Mouse (Mus musculus) hindbrain, embryonic 14.5 days (tissue): ENCODE results near the gene Pcsk6. TPM values are rescaled to one million over a fixed set of nuclear protein-coding genes. Genes with fewer than 3 reads are reported as not detected.

Experiments
- ATAC-seq: fragments of 200-750 bp; cut with Nextera tagmentation; 2 replicates; pipeline ENCODE4 v1.8.0; 2017; ENCODE audit warnings: moderate number of reproducible peaks, mild to moderate bottlenecking, moderate TSS enrichment, moderate library complexity; ENCODE audit not compliant: low FRiP score
- DNase-seq: peaks from one replicate; pipeline ENCODE4 v3.0.0-alpha.2; 2015; ENCODE audit warnings: low spot score
- H3K27ac ChIP-seq: fragments of 300-500 bp; sonication (generic); 2 replicates; pipeline ENCODE4 v1.5.1; 2014; ENCODE audit warnings: mild to moderate bottlenecking, moderate library complexity
- H3K27me3 ChIP-seq: fragments of 300-500 bp; sonication (generic); 2 replicates; pipeline ENCODE4 v1.6.1; 2014; ENCODE audit warnings: mild to moderate bottlenecking, low read length, mixed read lengths; ENCODE audit not compliant: control insufficient read depth, insufficient read depth
- H3K36me3 ChIP-seq: fragments of 300-500 bp; sonication (generic); replicated peaks from 2 replicates; pipeline ENCODE4 v1.6.1; 2014; ENCODE audit not compliant: control insufficient read depth, insufficient read depth
- H3K4me1 ChIP-seq: fragments of 300-500 bp; sonication (generic); replicated peaks from 2 replicates; pipeline ENCODE4 v1.6.1; 2014; ENCODE audit warnings: antibody characterized with exemption, low read length, mixed read lengths; ENCODE audit not compliant: control insufficient read depth, insufficient read depth
- H3K4me2 ChIP-seq: fragments of 300-500 bp; sonication (generic); replicated peaks from 2 replicates; pipeline ENCODE4 v1.6.1; 2014; ENCODE audit warnings: mild to moderate bottlenecking, moderate library complexity
- H3K4me3 ChIP-seq: fragments of 300-500 bp; sonication (generic); replicated peaks from 2 replicates; pipeline ENCODE4 v1.5.1; 2014; ENCODE audit warnings: mild to moderate bottlenecking, low read length
- H3K9ac ChIP-seq: fragments of 300-500 bp; sonication (generic); 2 replicates; pipeline ENCODE4 v1.6.1; 2014
- H3K9me3 ChIP-seq: fragments of 300-500 bp; sonication (generic); 2 replicates; pipeline ENCODE4 v1.6.1; 2016; ENCODE audit warnings: low read length; ENCODE audit not compliant: control insufficient read depth
- WGBS: fragments of 180-500 bp; shearing (Covaris S2); extraction: QIAGEN DNeasy Blood & Tissue Kit; methylation state at CpG from one replicate; pipeline ENCODE4 v1.1.7; 2014; 5-methylcytosine and 5-hydroxymethylcytosine counted together
- polyA plus RNA-seq: library from polyadenylated mRNA; unstranded; fragments of >200 nt; fragmentation: Nextera tagmentation; extraction: Ambion mirVana; gene quantifications from 2 replicates; pipeline ENCODE4 v1.2.1, GENCODE M21; 2014

Pcsk6 gene
- polyA plus RNA-seq, 1 experiment from 2014 or later: 1.9 TPM

GRCm38 (mm10) chr7:65977977-65978376 lies 116.4 kb downstream of the Pcsk6 start:
- H3K9me3 ChIP-seq: no peaks in the 10 kb centered on the region
- no peak overlapping the region for H3K4me2 ChIP-seq
- no peaks in the 10 kb centered on the region for H3K27me3 ChIP-seq
- H3K27ac ChIP-seq: no peak overlapping the region
- H3K4me3 ChIP-seq: no peak overlapping the region
- 86% methylated on average over 11 of the region's 11 CpGs for WGBS
- no peak overlapping the region for H3K9ac ChIP-seq
- H3K36me3 ChIP-seq: no peaks in the 10 kb centered on the region
- ATAC-seq (no peak), DNase-seq (no peak)
- no peaks in the 10 kb centered on the region for H3K4me1 ChIP-seq

- Histone ChIP-seq H3K9me3 (no peaks in the 10 kb centered on the region), H3K4me2 (no peak overlapping the region), H3K4me3 (no peak overlapping the region), H3K27me3 (no peaks in the 10 kb centered on the region), H3K27ac (no peak overlapping the region), H3K36me3 (no peaks in the 10 kb centered on the region), H3K9ac (no peak overlapping the region), H3K4me1 (no peaks in the 10 kb centered on the region)
- DNase-seq (no peak), ATAC-seq (no peak)
- 84% methylated on average over 11 of the region's 11 CpGs for WGBS
Measured at GRCm38 (mm10) chr7:65978996-65979823, 117.7 kb downstream of the Pcsk6 start.

DNA sequence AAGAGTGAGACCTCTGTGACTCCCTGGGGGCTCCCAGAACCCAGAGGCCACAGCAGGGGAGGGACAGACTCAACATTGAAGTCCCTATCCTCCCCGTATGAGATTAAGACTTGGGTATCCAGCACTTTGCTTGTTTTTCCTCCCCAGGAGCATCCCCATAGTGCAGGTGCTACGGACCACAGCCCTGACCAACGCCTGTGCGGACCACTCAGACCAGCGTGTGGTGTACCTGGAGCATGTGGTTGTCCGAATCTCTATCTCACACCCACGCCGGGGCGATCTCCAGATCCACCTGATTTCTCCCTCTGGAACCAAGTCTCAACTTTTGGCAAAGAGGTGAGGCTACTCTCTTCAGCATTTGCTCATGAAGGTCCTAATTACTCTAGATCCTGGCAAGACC lies 118.5 kb downstream of the Pcsk6 start:
- H3K9me3 ChIP-seq: no peaks in the 10 kb centered on the region
- no peak overlapping the region for H3K4me2 ChIP-seq
- no peaks in the 10 kb centered on the region for H3K27me3 ChIP-seq
- no peak overlapping the region for H3K9ac ChIP-seq
- DNase-seq (no peak), ATAC-seq (no peak)
- H3K36me3 ChIP-seq: no peaks in the 10 kb centered on the region
- no peaks in the 10 kb centered on the region for H3K4me1 ChIP-seq
- 92% methylated on average over 9 of the region's 9 CpGs for WGBS
- no peak overlapping the region for H3K27ac ChIP-seq
- H3K4me3 ChIP-seq: no peak overlapping the region

GRCm38 (mm10) chr7:65982057-65982456 lies 120.5 kb downstream of the Pcsk6 start:
- WGBS: 61% methylated on average over 3 of the region's 3 CpGs
- H3K27me3 ChIP-seq: no peaks in the 10 kb centered on the region
- no peak for ATAC-seq

GRCm38 (mm10) chr7:65988249-65988648 lies 126.7 kb downstream of the Pcsk6 start:
- H3K4me1 ChIP-seq: no peaks in the 10 kb centered on the region
- no peak overlapping the region for H3K27ac ChIP-seq
- 79% methylated on average over 4 of the region's 4 CpGs for WGBS
- H3K4me3 ChIP-seq: no peak overlapping the region
- no peaks in the 10 kb centered on the region for H3K27me3 ChIP-seq
- DNase-seq (no peak), ATAC-seq (no peak)
- no peaks in the 10 kb centered on the region for H3K9me3 ChIP-seq
- H3K9ac ChIP-seq: no peak overlapping the region
- H3K36me3 ChIP-seq: no peaks in the 10 kb centered on the region
- no peak overlapping the region for H3K4me2 ChIP-seq

More at GRCm38 (mm10) chr7:65982057-65982456, 120.5 kb downstream of the Pcsk6 start:
- H3K4me2 ChIP-seq: no peak overlapping the region
- no peak overlapping the region for H3K9ac ChIP-seq
- no peak for DNase-seq
- H3K36me3 ChIP-seq: no peaks in the 10 kb centered on the region
- H3K4me1 ChIP-seq: no peaks in the 10 kb centered on the region
- no peaks in the 10 kb centered on the region for H3K9me3 ChIP-seq
- H3K27ac ChIP-seq: no peak overlapping the region
- no peak overlapping the region for H3K4me3 ChIP-seq

DNA sequence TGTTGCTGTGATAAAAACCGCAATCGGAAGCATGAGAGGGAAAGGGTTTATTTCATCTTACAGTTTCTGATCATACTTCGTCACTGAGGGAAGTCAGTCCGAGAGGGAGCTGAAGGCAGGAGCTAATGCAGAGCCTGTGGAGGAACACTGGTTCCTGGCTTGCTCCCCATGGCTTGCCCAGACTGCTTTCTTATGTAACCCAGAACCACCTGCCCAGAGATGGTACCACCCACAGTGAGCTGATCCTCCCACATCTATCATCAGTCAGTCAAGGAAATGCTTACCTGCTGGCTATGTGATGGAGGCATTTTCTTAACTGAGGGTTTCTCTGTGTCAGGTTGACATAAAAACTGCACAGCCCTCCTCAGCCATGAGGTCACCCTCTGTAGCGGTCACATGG lies 127.2 kb downstream of the Pcsk6 start:
- no peak for DNase-seq
- Histone ChIP-seq H3K27me3 (no peaks in the 10 kb centered on the region), H3K9ac (no peak overlapping the region), H3K4me3 (no peak overlapping the region), H3K4me1 (no peaks in the 10 kb centered on the region), H3K36me3 (no peaks in the 10 kb centered on the region), H3K27ac (no peak overlapping the region), H3K4me2 (no peak overlapping the region), H3K9me3 (no peaks in the 10 kb centered on the region)
- WGBS: 91% methylated on average over 5 of the region's 5 CpGs
- ATAC-seq: no peak

DNA sequence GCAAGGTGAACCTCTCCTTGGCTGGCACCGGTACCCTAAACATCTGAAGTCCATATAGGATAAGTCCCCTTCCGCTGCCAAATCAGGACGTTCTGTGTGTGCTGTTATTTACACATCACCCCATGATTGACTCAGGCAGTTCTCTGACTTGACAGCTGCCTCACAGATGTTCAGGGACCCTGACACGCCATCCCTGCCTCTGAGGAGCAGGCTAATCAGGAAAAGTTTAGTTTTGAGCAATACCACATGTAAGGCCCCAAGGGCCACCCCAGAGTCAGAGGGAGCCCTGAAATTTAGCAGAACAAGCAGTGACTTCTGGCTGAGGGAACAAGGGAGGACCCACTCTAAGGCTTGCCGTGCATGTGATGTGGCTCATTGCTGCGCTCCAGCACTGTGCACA lies 130.8 kb downstream of the Pcsk6 start:
- no peak for DNase-seq
- no peaks in the 10 kb centered on the region for H3K27me3 ChIP-seq
- peaks cover 4% of the 10 kb centered on the region; the same call in 1 of the 2 replicates for H3K9me3 ChIP-seq
- 88% methylated on average over 6 of the region's 6 CpGs for WGBS
- no peak overlapping the region for H3K4me2 ChIP-seq
- no peaks in the 10 kb centered on the region for H3K4me1 ChIP-seq
- H3K4me3 ChIP-seq: no peak overlapping the region
- ATAC-seq: no peak
- H3K27ac ChIP-seq: no peak overlapping the region
- no peaks in the 10 kb centered on the region for H3K36me3 ChIP-seq
- no peak overlapping the region for H3K9ac ChIP-seq

GRCm38 (mm10) chr7:65993410-65993809 lies 131.9 kb downstream of the Pcsk6 start:
- Histone ChIP-seq H3K9ac (no peak overlapping the region), H3K4me2 (no peak overlapping the region), H3K4me1 (no peaks in the 10 kb centered on the region), H3K9me3 (peaks cover 6% of the 10 kb centered on the region; the same call in 1 of the 2 replicates), H3K27ac (no peak overlapping the region), H3K4me3 (no peak overlapping the region), H3K36me3 (no peaks in the 10 kb centered on the region), H3K27me3 (no peaks in the 10 kb centered on the region)
- 76% methylated on average over 3 of the region's 3 CpGs for WGBS
- DNase-seq (no peak), ATAC-seq (no peak)

GRCm38 (mm10) chr7:66001035-66001754 lies 139.7 kb downstream of the Pcsk6 start:
- Histone ChIP-seq H3K4me2 (no peak overlapping the region), H3K9ac (no peak overlapping the region), H3K4me3 (no peak overlapping the region), H3K36me3 (no peaks in the 10 kb centered on the region), H3K27ac (no peak overlapping the region), H3K27me3 (no peaks in the 10 kb centered on the region), H3K4me1 (no peaks in the 10 kb centered on the region), H3K9me3 (peaks cover 11% of the 10 kb centered on the region)
- 93% methylated on average over 16 of the region's 16 CpGs for WGBS
- DNase-seq: no peak
- ATAC-seq: no peak
